Mouse (Mus musculus): Measurements from ENCODE around the gene Col4a3bp.

DNA sequence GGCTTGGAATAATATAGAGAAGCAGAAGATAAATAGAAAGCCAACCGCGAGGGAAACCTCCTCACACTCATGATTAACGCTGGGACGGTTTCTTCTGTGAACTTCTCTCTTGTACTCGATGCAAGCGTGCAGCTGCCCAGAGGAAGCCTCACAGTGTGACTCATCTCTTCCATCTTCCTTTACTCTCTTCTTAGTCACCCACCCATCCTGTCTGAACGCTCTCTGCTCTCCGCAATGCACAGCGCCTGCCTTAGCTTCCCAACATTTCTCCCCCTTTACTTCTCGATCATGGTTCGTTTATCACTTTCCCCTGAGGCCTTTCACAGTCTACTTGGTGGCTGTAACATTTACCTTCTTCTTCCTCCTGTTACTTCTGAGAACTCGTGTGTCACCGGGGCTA is 31.8 kb upstream of the Col4a3bp start:
- no peak for TF ChIP-seq POLR2A (IDR thresholded peaks at IDR 0.05; ENCODE audit: borderline replicate concordance, extremely low read depth, insufficient read depth, insufficient read length, poor library complexity, severe bottlenecking)
- no peak for TF ChIP-seq CTCF (IDR thresholded peaks at IDR 0.05; ENCODE audit: borderline replicate concordance, extremely low read depth, insufficient read depth, insufficient read length)
